Mouse (Mus musculus) limb, embryonic 10.5 days (tissue): Measurements from ENCODE around the gene Dand5. TPM values are rescaled to one million over a fixed set of nuclear protein-coding genes. Genes with fewer than 3 reads are reported as not detected.
A peak's percentile ranks its signal among the peaks of the same experiment; 100 is the strongest.

Source experiments
- DNase-seq: peaks from one replicate; pipeline ENCODE4 v3.0.0-alpha.2; 2017; ENCODE audit warnings: low spot score
- H3K27ac ChIP-seq: fragments of 300-500 bp; sonication (generic); 2 replicates; pipeline ENCODE4 v1.5.1; 2016; ENCODE audit warnings: mild to moderate bottlenecking
- H3K27me3 ChIP-seq: fragments of 300-500 bp; sonication (generic); 2 replicates; pipeline ENCODE4 v1.6.1; 2016; ENCODE audit warnings: low read depth, mild to moderate bottlenecking; ENCODE audit not compliant: poor library complexity, severe bottlenecking
- H3K36me3 ChIP-seq: fragments of 300-500 bp; sonication (generic); 2 replicates; pipeline ENCODE4 v1.6.1; 2016; ENCODE audit warnings: mild to moderate bottlenecking, moderate library complexity
- H3K4me1 ChIP-seq: fragments of 300-500 bp; sonication (generic); 2 replicates; pipeline ENCODE4 v1.6.1; 2016
- H3K4me3 ChIP-seq: fragments of 300-500 bp; sonication (generic); 2 replicates; pipeline ENCODE4 v1.5.1; 2016; ENCODE audit warnings: mild to moderate bottlenecking, moderate library complexity
- H3K9me3 ChIP-seq: fragments of 300-500 bp; sonication (generic); replicated peaks from 2 replicates; pipeline ENCODE4 v1.6.1; 2016; ENCODE audit warnings: mild to moderate bottlenecking
- WGBS: fragments of 180-500 bp; shearing (Covaris S2); methylation state at CpG from one replicate; pipeline ENCODE4 v1.1.7; 2016; 5-methylcytosine and 5-hydroxymethylcytosine counted together
- polyA plus RNA-seq: library from polyadenylated mRNA; unstranded; fragments of >200 nt; fragmentation: Nextera tagmentation; extraction: Ambion mirVana; gene quantifications from 2 replicates; pipeline ENCODE4 v1.2.1, GENCODE M21; 2016

The Dand5 gene
- polyA plus RNA-seq, 1 experiment from 2014 or later = 2.7 TPM

GRCm38 (mm10) chr8:84840248-84840999, 17.8 kb upstream of the Dand5 start, which contains the start of gene Rad23a:
Rad23a (minus strand) TSS chr8:84840665.
- Histone ChIP-seq H3K4me1 (peaks cover 62% of the 10 kb centered on the region), H3K9me3 (no peaks in the 10 kb centered on the region), H3K36me3 (peaks cover 84% of the 10 kb centered on the region), H3K27ac (peak within 1 kb of the TSS; percentile 94), H3K4me3 (peak within 1 kb of the TSS; percentile 77), H3K27me3 (no peaks in the 10 kb centered on the region)
- under 1% methylated on average over 48 of the region's 55 CpGs for WGBS
- DNase-seq = peak; percentile 95

GRCm38 (mm10) chr8:84839875-84840247, 17.2 kb upstream of the Dand5 start:
- DNase-seq = no peak

GRCm38 (mm10) chr8:84839411-84839810, 16.8 kb upstream of the Dand5 start:
- no peak for DNase-seq
- WGBS = 95% methylated on average over 2 of the region's 2 CpGs
- Histone ChIP-seq H3K27me3 (no peaks in the 10 kb centered on the region), H3K36me3 (peaks cover 83% of the 10 kb centered on the region), H3K4me3 (peak overlapping the region; percentile 77), H3K27ac (no peak overlapping the region), H3K9me3 (no peaks in the 10 kb centered on the region), H3K4me1 (peaks cover 56% of the 10 kb centered on the region)

More at GRCm38 (mm10) chr8:84839875-84840247, 17.2 kb upstream of the Dand5 start:
- peaks cover 83% of the 10 kb centered on the region for H3K36me3 ChIP-seq
- no peaks in the 10 kb centered on the region for H3K27me3 ChIP-seq
- 8% methylated on average over 7 of the region's 7 CpGs for WGBS
- H3K4me1 ChIP-seq = peaks cover 60% of the 10 kb centered on the region
- H3K27ac ChIP-seq = peak overlapping the region; percentile 94
- H3K4me3 ChIP-seq = peak overlapping the region; percentile 77
- no peaks in the 10 kb centered on the region for H3K9me3 ChIP-seq

- Histone ChIP-seq H3K4me1 (peaks cover 50% of the 10 kb centered on the region), H3K36me3 (peaks cover 83% of the 10 kb centered on the region), H3K9me3 (no peaks in the 10 kb centered on the region), H3K27ac (peak overlapping the region; percentile 75; the same call in 1 of the 2 replicates), H3K4me3 (no peak overlapping the region), H3K27me3 (no peaks in the 10 kb centered on the region)
- 87% methylated on average over 5 of the region's 5 CpGs for WGBS
- no peak for DNase-seq
Observed at GRCm38 (mm10) chr8:84838513-84838912, 15.9 kb upstream of the Dand5 start.

GRCm38 (mm10) chr8:84837912-84838470, 15.4 kb upstream of the Dand5 start:
- WGBS = 79% methylated on average over 15 of the region's 15 CpGs
- Histone ChIP-seq H3K27ac (peak overlapping the region; percentile 75), H3K27me3 (no peaks in the 10 kb centered on the region), H3K9me3 (no peaks in the 10 kb centered on the region), H3K4me1 (peaks cover 50% of the 10 kb centered on the region), H3K4me3 (peak overlapping the region; percentile 31), H3K36me3 (peaks cover 81% of the 10 kb centered on the region)
- DNase-seq = no peak

- peak; percentile 68 for DNase-seq
- H3K36me3 ChIP-seq = peaks cover 74% of the 10 kb centered on the region
- no peaks in the 10 kb centered on the region for H3K9me3 ChIP-seq
- peaks cover 49% of the 10 kb centered on the region for H3K4me1 ChIP-seq
- H3K4me3 ChIP-seq = peak overlapping the region; percentile 31
- WGBS = 42% methylated on average over 8 of the region's 8 CpGs
- no peaks in the 10 kb centered on the region for H3K27me3 ChIP-seq
- peak overlapping the region; percentile 75 for H3K27ac ChIP-seq
Observed at GRCm38 (mm10) chr8:84837149-84837911, 14.7 kb upstream of the Dand5 start.

- 89% methylated on average over 10 of the region's 10 CpGs for WGBS
- no peak overlapping the region for H3K27ac ChIP-seq
- no peak for DNase-seq
- peaks cover 49% of the 10 kb centered on the region for H3K4me1 ChIP-seq
- H3K9me3 ChIP-seq = no peaks in the 10 kb centered on the region
- peaks cover 61% of the 10 kb centered on the region for H3K36me3 ChIP-seq
- H3K27me3 ChIP-seq = no peaks in the 10 kb centered on the region
- H3K4me3 ChIP-seq = no peak overlapping the region
Observed at GRCm38 (mm10) chr8:84834866-84835855, 12.5 kb upstream of the Dand5 start.

GRCm38 (mm10) chr8:84834002-84834865, 11.6 kb upstream of the Dand5 start:
- peaks cover 59% of the 10 kb centered on the region for H3K36me3 ChIP-seq
- no peaks in the 10 kb centered on the region for H3K9me3 ChIP-seq
- DNase-seq = no peak
- no peaks in the 10 kb centered on the region for H3K27me3 ChIP-seq
- H3K27ac ChIP-seq = no peak overlapping the region
- H3K4me3 ChIP-seq = no peak overlapping the region
- 89% methylated on average over 19 of the region's 19 CpGs for WGBS
- H3K4me1 ChIP-seq = peaks cover 43% of the 10 kb centered on the region

- Histone ChIP-seq H3K27ac (peak overlapping the region; percentile 97), H3K4me3 (peak overlapping the region; percentile 78), H3K4me1 (peaks cover 38% of the 10 kb centered on the region), H3K27me3 (no peaks in the 10 kb centered on the region), H3K9me3 (no peaks in the 10 kb centered on the region), H3K36me3 (peaks cover 47% of the 10 kb centered on the region)
- 69% methylated on average over 10 of the region's 10 CpGs for WGBS
- DNase-seq = no peak
Observed at GRCm38 (mm10) chr8:84832759-84833742, 10.4 kb upstream of the Dand5 start.

- Histone ChIP-seq H3K9me3 (no peaks in the 10 kb centered on the region), H3K4me3 (peak overlapping the region; percentile 78), H3K27me3 (no peaks in the 10 kb centered on the region), H3K4me1 (peaks cover 29% of the 10 kb centered on the region), H3K27ac (peak overlapping the region; percentile 97), H3K36me3 (peaks cover 38% of the 10 kb centered on the region)
- DNase-seq = peak; percentile 89
- 1% methylated on average over 59 of the region's 59 CpGs for WGBS
Observed at GRCm38 (mm10) chr8:84832034-84832717, 9.6 kb upstream of the Dand5 start.
